Mouse (Mus musculus) liver, embryonic 14 days (tissue): ENCODE measurements around the gene Olfr330. TPM values are rescaled to one million over a fixed set of nuclear protein-coding genes. Genes with fewer than 3 reads are reported as not detected.

Source experiments
- polyA plus RNA-seq: library from polyadenylated mRNA; depleted of rRNA; stranded (reverse); fragments of >200 nt; gene quantifications from 2 replicates; pipeline ENCODE4 v1.2.3, GENCODE M21; 2012; rRNA removed

The Olfr330 gene
- not detected in 2 replicates for polyA plus RNA-seq

GRCm38 (mm10) chr11:58534736-58535135 lies at the start of gene Olfr330:
Olfr330 (minus strand) TSS chr11:58534836.

DNA sequence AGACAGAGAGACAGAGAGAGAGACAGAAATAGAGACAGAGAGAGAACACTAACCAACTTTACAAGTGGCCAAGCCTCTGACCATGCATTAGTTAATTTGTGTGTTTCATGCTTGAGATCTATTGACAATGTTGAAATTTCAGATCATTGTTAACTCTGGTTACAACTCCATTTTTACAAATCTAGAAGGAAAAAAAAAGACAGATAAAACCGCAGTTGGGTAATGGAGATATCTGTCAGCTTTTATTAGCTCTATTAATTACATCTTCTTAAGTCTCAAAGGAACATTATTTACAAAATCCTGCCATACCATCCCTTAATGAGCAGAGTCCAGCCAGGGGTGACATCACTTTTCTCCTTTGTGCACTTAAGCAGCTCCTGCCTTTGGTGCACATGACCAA lies 42.8 kb upstream of the Olfr330 start, which contains the start of gene Olfr325:
Gene Olfr325, plus strand, starts transcription at position 301 of the 400 bp plus-strand sequence.

GRCm38 (mm10) chr11:58570405-58570804 lies 35.8 kb upstream of the Olfr330 start, which contains the start of gene Olfr224:
Olfr224 (minus strand) TSS chr11:58570553.

DNA sequence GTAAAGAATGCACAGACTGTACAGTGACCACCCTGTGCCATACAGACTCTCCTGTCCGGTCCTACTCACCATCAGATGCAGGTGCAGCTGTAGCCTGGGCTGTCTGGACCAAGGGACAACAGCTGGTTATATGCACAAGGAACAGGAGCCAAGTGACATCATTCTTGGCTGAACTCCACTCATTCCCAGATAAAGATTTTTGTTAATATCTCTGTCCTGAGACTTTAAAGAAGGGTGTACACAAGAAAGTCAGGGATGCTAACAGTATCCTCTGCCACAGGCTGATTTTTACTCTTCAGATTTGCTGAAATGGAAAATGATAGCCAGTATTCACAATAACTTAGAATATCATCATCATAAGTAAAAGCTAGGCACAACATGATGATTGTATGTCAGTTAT lies 20.9 kb upstream of the Olfr330 start, which contains the start of gene Olfr328:
Gene Olfr328, minus strand, starts transcription at position 101 of the 400 bp plus-strand sequence.

DNA sequence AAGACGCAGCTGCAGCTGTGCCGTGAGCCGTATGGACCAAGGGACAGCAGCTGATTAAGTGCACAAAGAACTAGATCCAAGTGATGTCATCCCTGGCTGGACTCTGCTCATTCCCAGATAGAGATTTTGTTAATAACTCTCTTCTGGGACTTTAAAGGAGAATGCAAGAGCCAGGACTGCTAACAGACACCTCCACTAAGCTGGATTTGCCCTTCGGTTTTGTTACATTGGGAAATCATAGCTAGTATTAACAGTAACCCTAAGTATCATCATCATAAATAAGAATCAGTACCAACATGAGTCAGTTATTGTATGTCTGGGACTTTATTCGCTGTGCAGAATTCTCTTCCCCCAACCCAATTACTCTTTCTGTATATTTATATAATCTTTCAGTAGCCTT lies 11.7 kb upstream of the Olfr330 start, which contains the start of gene Olfr329-ps:
Gene Olfr329-ps, minus strand, starts transcription at position 101 of the 400 bp plus-strand sequence.

DNA sequence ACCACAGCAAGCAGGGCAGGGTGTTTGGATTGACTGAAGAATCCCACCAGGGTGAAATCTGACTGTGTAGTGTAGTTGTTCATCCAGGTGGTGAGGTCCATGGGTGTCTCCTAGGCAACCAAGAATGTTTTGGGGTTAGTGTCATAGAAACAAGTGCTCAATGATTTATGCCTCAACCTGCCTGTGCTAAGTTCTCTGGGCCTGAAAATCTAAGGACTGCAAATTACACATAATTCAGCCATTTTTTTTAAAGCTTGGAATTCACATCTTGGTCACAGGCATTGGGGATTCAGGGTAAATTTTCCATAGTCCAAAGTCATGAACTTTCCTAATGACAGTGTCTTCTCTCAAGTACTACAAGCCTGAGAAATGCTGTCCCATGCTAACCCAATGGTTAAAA lies 32.2 kb downstream of the Olfr330 start, which contains the start of gene Olfr331:
Gene Olfr331, minus strand, starts transcription at position 101 of the 400 bp plus-strand sequence.

GRCm38 (mm10) chr11:58492455-58492854 lies 42.2 kb downstream of the Olfr330 start, which contains the start of gene Olfr332:
Olfr332 (minus strand) TSS chr11:58492555.

Other genes with a start within 250 kb of the Olfr330 start
- gene Zfp692, start 227.8 kb downstream of the Olfr330 start, polyA plus RNA-seq, result 17.1 and 18.8 TPM in 2 replicates
- 19.2 and 22.1 TPM in 2 replicates for gene Zfp672, start 204.5 kb downstream of the Olfr330 start, polyA plus RNA-seq
- gene Sh3bp5l, start 204.1 kb downstream of the Olfr330 start, polyA plus RNA-seq, result 8.1 and 9.0 TPM in 2 replicates
- gene Lypd8, start 155.8 kb downstream of the Olfr330 start, polyA plus RNA-seq, result 0.03 TPM in 1 of 2 replicates, not detected in the other
- gene 1810065E05Rik, start 113.7 kb downstream of the Olfr330 start, polyA plus RNA-seq, result not detected in 2 replicates
- gene Gm12253, start 102.3 kb downstream of the Olfr330 start, polyA plus RNA-seq, result not detected in 2 replicates
- gene Lypd9, start 81.9 kb downstream of the Olfr330 start, polyA plus RNA-seq, result not detected in 2 replicates
- gene Olfr30, start 72.6 kb downstream of the Olfr330 start, polyA plus RNA-seq, result not detected in 2 replicates
- gene Olfr332, start 42.3 kb downstream of the Olfr330 start, polyA plus RNA-seq, result not detected in 2 replicates
- gene Olfr331, start 32.3 kb downstream of the Olfr330 start, polyA plus RNA-seq, result not detected in 2 replicates
- not detected in 2 replicates for gene Olfr329-ps, start 11.6 kb upstream of the Olfr330 start, polyA plus RNA-seq
- gene Olfr328, start 20.8 kb upstream of the Olfr330 start, polyA plus RNA-seq, result not detected in 2 replicates
- not detected in 2 replicates for gene Olfr224, start 35.7 kb upstream of the Olfr330 start, polyA plus RNA-seq
- gene Olfr325, start 42.9 kb upstream of the Olfr330 start, polyA plus RNA-seq, result not detected in 2 replicates
- gene Olfr324, start 60.3 kb upstream of the Olfr330 start, polyA plus RNA-seq, result not detected in 2 replicates
- gene 2210407C18Rik, start 81.2 kb upstream of the Olfr330 start, polyA plus RNA-seq, result not detected in 2 replicates
- not detected in 2 replicates for gene Olfr323, start 95.7 kb upstream of the Olfr330 start, polyA plus RNA-seq
- 8.3 and 10.1 TPM in 2 replicates for gene Trim58, start 105.6 kb upstream of the Olfr330 start, polyA plus RNA-seq
- 0.03 TPM in 2 replicates for gene Olfr322, start 123.9 kb upstream of the Olfr330 start, polyA plus RNA-seq
- gene Olfr320, start 146.3 kb upstream of the Olfr330 start, polyA plus RNA-seq, result not detected in 2 replicates
- gene Olfr319, start 164.3 kb upstream of the Olfr330 start, polyA plus RNA-seq, result not detected in 2 replicates
- gene Olfr318, start 189.2 kb upstream of the Olfr330 start, polyA plus RNA-seq, result not detected in 2 replicates
- gene Olfr317, start 204.4 kb upstream of the Olfr330 start, polyA plus RNA-seq, result not detected in 2 replicates
- gene Olfr316, start 217.9 kb upstream of the Olfr330 start, polyA plus RNA-seq, result not detected in 2 replicates
- gene Olfr315, start 238.4 kb upstream of the Olfr330 start, polyA plus RNA-seq, result not detected in 2 replicates
- gene Olfr314, start 248.1 kb upstream of the Olfr330 start, polyA plus RNA-seq, result not detected in 2 replicates